Mouse (Mus musculus) liver, embryonic 12.5 days (tissue): Measurements from ENCODE around the gene Vmn2r83. TPM values are rescaled to one million over a fixed set of nuclear protein-coding genes. Genes with fewer than 3 reads are reported as not detected.

Experiments
- ATAC-seq: fragments of 200-750 bp; cut with Nextera tagmentation; 2 replicates; pipeline ENCODE4 v1.8.0; 2017; ENCODE audit warnings: moderate number of reproducible peaks, mild to moderate bottlenecking, moderate library complexity
- H3K27ac ChIP-seq: fragments of 300-500 bp; sonication (generic); 2 replicates; pipeline ENCODE4 v1.5.1; 2016; ENCODE audit warnings: mild to moderate bottlenecking
- H3K27me3 ChIP-seq: fragments of 300-500 bp; sonication (generic); replicated peaks from 2 replicates; pipeline ENCODE4 v1.6.1; 2016; ENCODE audit warnings: mild to moderate bottlenecking, moderate library complexity
- H3K36me3 ChIP-seq: fragments of 300-500 bp; sonication (generic); 2 replicates; pipeline ENCODE4 v1.6.1; 2016; ENCODE audit warnings: mild to moderate bottlenecking, moderate library complexity
- H3K4me1 ChIP-seq: fragments of 300-500 bp; sonication (generic); 2 replicates; pipeline ENCODE4 v1.6.1; 2016
- H3K4me2 ChIP-seq: fragments of 300-500 bp; sonication (generic); 2 replicates; pipeline ENCODE4 v1.6.1; 2016; ENCODE audit warnings: mild to moderate bottlenecking, moderate library complexity
- H3K4me3 ChIP-seq: fragments of 300-500 bp; sonication (generic); 2 replicates; pipeline ENCODE4 v1.5.1; 2016; ENCODE audit warnings: mild to moderate bottlenecking, moderate library complexity
- H3K9ac ChIP-seq: fragments of 300-500 bp; sonication (generic); 2 replicates; pipeline ENCODE4 v1.6.1; 2016; ENCODE audit warnings: mild to moderate bottlenecking, moderate library complexity
- H3K9me3 ChIP-seq: fragments of 300-500 bp; sonication (generic); replicated peaks from 2 replicates; pipeline ENCODE4 v1.6.1; 2016; ENCODE audit warnings: mild to moderate bottlenecking, moderate library complexity
- WGBS: fragments of 180-500 bp; shearing (Covaris S2); methylation state at CpG from one replicate; pipeline ENCODE4 v1.1.7; 2016; ENCODE audit not compliant: insufficient replicate concordance; 5-methylcytosine and 5-hydroxymethylcytosine counted together
- polyA plus RNA-seq: library from polyadenylated mRNA; unstranded; fragments of >200 nt; fragmentation: Nextera tagmentation; extraction: Ambion mirVana; gene quantifications from 2 replicates; pipeline ENCODE4 v1.2.1, GENCODE M21; 2016

The Vmn2r83 gene
- polyA plus RNA-seq, 1 experiment from 2014 or later, result not detected

GRCm38 (mm10) chr10:79530241-79530640, 61.7 kb downstream of the Vmn2r83 start:
- H3K9ac ChIP-seq, result no peak overlapping the region
- no peak for ATAC-seq
- WGBS, result 69% methylated on average over 8 of the region's 8 CpGs

GRCm38 (mm10) chr10:79530721-79531120, 62.2 kb downstream of the Vmn2r83 start:
- H3K27ac ChIP-seq, result no peak overlapping the region
- no peak overlapping the region for H3K4me3 ChIP-seq
- WGBS, result 81% methylated on average over 13 of the region's 13 CpGs

More at GRCm38 (mm10) chr10:79530241-79530640, 61.7 kb downstream of the Vmn2r83 start:
- no peak overlapping the region for H3K4me3 ChIP-seq
- peaks cover 40% of the 10 kb centered on the region for H3K36me3 ChIP-seq
- H3K9me3 ChIP-seq, result no peaks in the 10 kb centered on the region
- H3K27ac ChIP-seq, result no peak overlapping the region
- no peak overlapping the region for H3K4me2 ChIP-seq
- peaks cover 10% of the 10 kb centered on the region for H3K27me3 ChIP-seq
- peaks cover 24% of the 10 kb centered on the region for H3K4me1 ChIP-seq

GRCm38 (mm10) chr10:79531593-79531992, 63.1 kb downstream of the Vmn2r83 start:
- no peak for ATAC-seq
- peaks cover 24% of the 10 kb centered on the region for H3K4me1 ChIP-seq
- no peak overlapping the region for H3K4me2 ChIP-seq
- H3K36me3 ChIP-seq, result peaks cover 29% of the 10 kb centered on the region
- no peak overlapping the region for H3K27ac ChIP-seq
- H3K9ac ChIP-seq, result no peak overlapping the region
- no peak overlapping the region for H3K4me3 ChIP-seq
- H3K9me3 ChIP-seq, result no peaks in the 10 kb centered on the region
- H3K27me3 ChIP-seq, result peaks cover 21% of the 10 kb centered on the region
- WGBS, result 64% methylated on average over 3 of the region's 3 CpGs

More at GRCm38 (mm10) chr10:79530721-79531120, 62.2 kb downstream of the Vmn2r83 start:
- H3K27me3 ChIP-seq, result peaks cover 15% of the 10 kb centered on the region
- no peak for ATAC-seq
- H3K9ac ChIP-seq, result no peak overlapping the region
- H3K9me3 ChIP-seq, result no peaks in the 10 kb centered on the region
- no peak overlapping the region for H3K4me2 ChIP-seq
- peaks cover 24% of the 10 kb centered on the region for H3K4me1 ChIP-seq
- H3K36me3 ChIP-seq, result peaks cover 36% of the 10 kb centered on the region

GRCm38 (mm10) chr10:79532678-79533077, 64.1 kb downstream of the Vmn2r83 start:
- peak overlapping the region; percentile 71 for H3K9ac ChIP-seq
- peaks cover 21% of the 10 kb centered on the region for H3K27me3 ChIP-seq
- H3K27ac ChIP-seq, result no peak overlapping the region
- no peaks in the 10 kb centered on the region for H3K9me3 ChIP-seq
- peak overlapping the region; percentile 93 for H3K4me2 ChIP-seq
- peaks cover 24% of the 10 kb centered on the region for H3K4me1 ChIP-seq
- ATAC-seq, result no peak
- H3K36me3 ChIP-seq, result peaks cover 18% of the 10 kb centered on the region
- H3K4me3 ChIP-seq, result peak overlapping the region; percentile 64
- WGBS, result 41% methylated on average over 3 of the region's 3 CpGs

- H3K27ac ChIP-seq, result peak within 1 kb of the TSS; percentile 64
- H3K4me1 ChIP-seq, result peaks cover 24% of the 10 kb centered on the region
- peaks cover 17% of the 10 kb centered on the region for H3K36me3 ChIP-seq
- H3K27me3 ChIP-seq, result peaks cover 21% of the 10 kb centered on the region
- H3K9me3 ChIP-seq, result no peaks in the 10 kb centered on the region
- peak within 1 kb of the TSS; percentile 71 for H3K9ac ChIP-seq
- under 1% methylated on average over 46 of the region's 52 CpGs for WGBS
- H3K4me3 ChIP-seq, result peak within 1 kb of the TSS; percentile 64
- ATAC-seq, result peak; percentile 81
- H3K4me2 ChIP-seq, result peak within 1 kb of the TSS; percentile 93
Measured at GRCm38 (mm10) chr10:79533126-79533911, 64.8 kb downstream of the Vmn2r83 start, which contains the start of gene Plpp2. Plpp2 (minus strand) TSS chr10:79533796.

GRCm38 (mm10) chr10:79534426-79534825, 65.9 kb downstream of the Vmn2r83 start:
- WGBS, result 65% methylated on average over 2 of the region's 2 CpGs
- peaks cover 24% of the 10 kb centered on the region for H3K4me1 ChIP-seq
- no peaks in the 10 kb centered on the region for H3K9me3 ChIP-seq
- no peak overlapping the region for H3K4me3 ChIP-seq
- ATAC-seq, result no peak
- no peak overlapping the region for H3K4me2 ChIP-seq
- H3K9ac ChIP-seq, result no peak overlapping the region
- no peak overlapping the region for H3K27ac ChIP-seq
- peaks cover 21% of the 10 kb centered on the region for H3K27me3 ChIP-seq
- peaks cover 14% of the 10 kb centered on the region for H3K36me3 ChIP-seq

GRCm38 (mm10) chr10:79535431-79535830, 66.9 kb downstream of the Vmn2r83 start:
- H3K27ac ChIP-seq, result no peak overlapping the region
- no peak overlapping the region for H3K4me2 ChIP-seq
- no peak overlapping the region for H3K9ac ChIP-seq
- peaks cover 24% of the 10 kb centered on the region for H3K4me1 ChIP-seq
- WGBS, result 16% methylated on average over 1 of the region's 1 CpGs
- peaks cover 17% of the 10 kb centered on the region for H3K36me3 ChIP-seq
- no peak overlapping the region for H3K4me3 ChIP-seq
- no peaks in the 10 kb centered on the region for H3K9me3 ChIP-seq
- ATAC-seq, result no peak
- H3K27me3 ChIP-seq, result peaks cover 21% of the 10 kb centered on the region

GRCm38 (mm10) chr10:79536461-79537080, 68.0 kb downstream of the Vmn2r83 start:
- no peak overlapping the region for H3K27ac ChIP-seq

GRCm38 (mm10) chr10:79537271-79537670, 68.7 kb downstream of the Vmn2r83 start:
- H3K36me3 ChIP-seq, result peaks cover 32% of the 10 kb centered on the region
- H3K9ac ChIP-seq, result no peak overlapping the region
- no peak overlapping the region for H3K27ac ChIP-seq
- peaks cover 21% of the 10 kb centered on the region for H3K27me3 ChIP-seq
- no peaks in the 10 kb centered on the region for H3K9me3 ChIP-seq
- H3K4me1 ChIP-seq, result peaks cover 20% of the 10 kb centered on the region
- no peak overlapping the region for H3K4me2 ChIP-seq
- no peak for ATAC-seq
- H3K4me3 ChIP-seq, result no peak overlapping the region
- WGBS, result 80% methylated on average over 7 of the region's 7 CpGs

More at GRCm38 (mm10) chr10:79536461-79537080, 68.0 kb downstream of the Vmn2r83 start:
- ATAC-seq, result no peak
- Histone ChIP-seq H3K36me3 (peaks cover 25% of the 10 kb centered on the region), H3K4me1 (peaks cover 20% of the 10 kb centered on the region), H3K9ac (no peak overlapping the region), H3K27me3 (peaks cover 21% of the 10 kb centered on the region), H3K9me3 (no peaks in the 10 kb centered on the region), H3K4me3 (no peak overlapping the region), H3K4me2 (no peak overlapping the region)
- 65% methylated on average over 12 of the region's 12 CpGs for WGBS

GRCm38 (mm10) chr10:79537781-79538180, 69.2 kb downstream of the Vmn2r83 start:
- H3K27me3 ChIP-seq, result peaks cover 21% of the 10 kb centered on the region
- H3K27ac ChIP-seq, result no peak overlapping the region
- no peak overlapping the region for H3K9ac ChIP-seq
- peaks cover 16% of the 10 kb centered on the region for H3K4me1 ChIP-seq
- no peak for ATAC-seq
- H3K9me3 ChIP-seq, result no peaks in the 10 kb centered on the region
- peaks cover 37% of the 10 kb centered on the region for H3K36me3 ChIP-seq
- H3K4me3 ChIP-seq, result no peak overlapping the region
- 61% methylated on average over 2 of the region's 2 CpGs for WGBS
- no peak overlapping the region for H3K4me2 ChIP-seq

- Histone ChIP-seq H3K36me3 (peaks cover 42% of the 10 kb centered on the region), H3K27ac (no peak overlapping the region), H3K4me1 (peaks cover 10% of the 10 kb centered on the region), H3K4me2 (no peak overlapping the region), H3K27me3 (peaks cover 21% of the 10 kb centered on the region), H3K4me3 (no peak overlapping the region), H3K9me3 (no peaks in the 10 kb centered on the region), H3K9ac (no peak overlapping the region)
- no peak for ATAC-seq
- WGBS, result 65% methylated on average over 3 of the region's 3 CpGs
Measured at GRCm38 (mm10) chr10:79538323-79538722, 69.8 kb downstream of the Vmn2r83 start.

- 35% methylated on average over 4 of the region's 4 CpGs for WGBS
- Histone ChIP-seq H3K36me3 (peaks cover 48% of the 10 kb centered on the region), H3K4me2 (no peak overlapping the region), H3K9ac (no peak overlapping the region), H3K27me3 (peaks cover 21% of the 10 kb centered on the region), H3K27ac (no peak overlapping the region), H3K9me3 (no peaks in the 10 kb centered on the region), H3K4me1 (peaks cover 5% of the 10 kb centered on the region), H3K4me3 (no peak overlapping the region)
- ATAC-seq, result no peak
Measured at GRCm38 (mm10) chr10:79538873-79539272, 70.3 kb downstream of the Vmn2r83 start.
